Mouse (Mus musculus): ENCODE results near the gene Rbm20. TPM values are rescaled to one million over a fixed set of nuclear protein-coding genes. Genes with fewer than 3 reads are reported as not detected.

The Rbm20 gene
- total and polyA plus RNA-seq, 2 experiments from 2014 or later: 1.4 to 3.4 TPM

DNA sequence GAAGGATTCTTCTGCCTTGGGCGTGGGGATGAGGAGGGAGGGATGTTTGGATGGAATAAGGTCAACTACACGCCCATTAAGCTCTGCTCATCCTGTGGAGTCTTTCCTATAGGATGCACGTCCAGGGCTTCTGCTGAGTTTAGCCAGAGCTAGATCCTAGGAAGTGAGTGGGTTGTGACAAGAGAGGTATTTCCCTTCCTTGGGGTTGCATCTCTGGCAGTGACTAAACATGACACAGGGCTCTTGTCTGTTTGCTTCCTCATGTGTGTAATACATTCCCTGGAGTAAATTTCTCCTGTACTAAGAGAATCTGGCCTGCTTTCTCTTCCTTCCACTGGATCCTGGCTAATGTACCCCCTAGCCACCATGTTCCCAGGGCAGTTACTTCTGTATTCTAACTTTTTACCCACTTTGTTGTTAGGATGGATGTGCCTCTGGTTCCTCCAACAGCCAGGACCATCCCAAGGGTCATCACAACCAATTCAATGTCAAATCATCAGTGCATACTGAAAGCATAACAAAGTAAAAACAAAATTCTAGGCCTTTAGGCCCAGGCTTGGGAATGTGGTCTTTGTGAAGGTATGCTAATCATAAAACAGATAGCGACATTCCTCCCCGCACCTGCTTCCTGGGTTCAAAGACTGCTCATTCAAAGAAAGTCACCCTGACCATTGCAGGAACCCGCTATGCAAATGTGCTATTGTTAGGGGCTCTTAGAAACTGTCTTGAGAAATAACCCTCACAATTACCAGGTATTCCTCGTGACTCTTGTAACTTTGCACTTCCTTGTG, 87.8 kb downstream of the Rbm20 start:
- TF ChIP-seq CTCF (IDR thresholded peaks at IDR 0.05; ENCODE audit: low read depth): no peak
- H3K4me1 ChIP-seq (ENCODE audit: insufficient read depth): no peaks in the 10 kb centered on the region
- WGBS: 81% methylated on average over 7 of the region's 7 CpGs
- H3K27me3 ChIP-seq (ENCODE audit: insufficient read depth, low read length): no peaks in the 10 kb centered on the region
- no peak overlapping the region for H3K9ac ChIP-seq
- H3K9me3 ChIP-seq (ENCODE audit: low read length): no peaks in the 10 kb centered on the region
- H3K4me3 ChIP-seq (ENCODE audit: low read depth, low read length): no peak overlapping the region
- no peak overlapping the region for H3K27ac ChIP-seq (ENCODE audit: low read depth, low read length)
- H3K4me2 ChIP-seq (ENCODE audit: low read depth): no peak overlapping the region
- no peak for DNase-seq
- no peaks in the 10 kb centered on the region for H3K36me3 ChIP-seq (ENCODE audit: insufficient read depth)
- ATAC-seq: no peak

DNA sequence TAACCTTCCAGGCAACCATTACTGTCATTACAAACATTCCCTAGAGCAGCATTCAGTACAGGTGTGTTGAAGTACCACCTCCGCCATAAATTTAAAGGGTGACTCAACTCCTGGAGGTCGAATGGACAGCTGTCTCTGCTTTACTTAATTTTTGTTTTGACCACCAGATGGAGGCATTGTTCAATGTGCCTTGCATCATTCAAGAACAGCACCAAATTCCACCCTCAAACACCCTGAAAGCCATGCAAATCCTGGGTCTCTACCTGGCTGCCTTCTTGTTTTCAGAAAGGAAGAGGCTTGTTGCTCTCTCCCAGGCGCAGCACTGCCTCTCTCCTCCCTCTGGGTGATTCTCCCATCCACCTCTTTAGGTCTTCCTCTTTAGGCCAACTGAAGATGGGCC, 91.4 kb downstream of the Rbm20 start:
- Histone ChIP-seq H3K9me3 (ENCODE audit: low read length) (no peaks in the 10 kb centered on the region), H3K27ac (ENCODE audit: low read depth, low read length) (no peak overlapping the region), H3K27me3 (ENCODE audit: insufficient read depth, low read length) (no peaks in the 10 kb centered on the region), H3K4me1 (ENCODE audit: insufficient read depth) (no peaks in the 10 kb centered on the region), H3K4me2 (ENCODE audit: low read depth) (0 out of 2 replicates have a peak overlapping the region, but pooled peaks have one; percentile 21), H3K4me3 (ENCODE audit: low read depth, low read length) (no peak overlapping the region), H3K9ac (no peak overlapping the region), H3K36me3 (ENCODE audit: insufficient read depth) (no peaks in the 10 kb centered on the region)
- ATAC-seq (peak; percentile 63), DNase-seq (peak; percentile 74)
- TF ChIP-seq CTCF (IDR thresholded peaks at IDR 0.05; ENCODE audit: low read depth): peak; percentile 81
- 29% methylated on average over 3 of the region's 3 CpGs for WGBS

GRCm38 (mm10) chr19:53773937-53774640, 97.0 kb downstream of the Rbm20 start:
- DNase-seq (peak; percentile 49), ATAC-seq (0 out of 2 replicates have a peak, but pooled peaks have one; percentile 16)
- no peak overlapping the region for H3K4me2 ChIP-seq (ENCODE audit: low read depth)
- WGBS: 37% methylated on average over 11 of the region's 11 CpGs
- H3K36me3 ChIP-seq (ENCODE audit: insufficient read depth): no peaks in the 10 kb centered on the region
- H3K9ac ChIP-seq: no peak overlapping the region
- H3K27ac ChIP-seq (ENCODE audit: low read depth, low read length): no peak overlapping the region
- no peak overlapping the region for H3K4me3 ChIP-seq (ENCODE audit: low read depth, low read length)
- no peaks in the 10 kb centered on the region for H3K9me3 ChIP-seq (ENCODE audit: low read length)
- no peak for TF ChIP-seq CTCF (IDR thresholded peaks at IDR 0.05; ENCODE audit: low read depth)
- no peaks in the 10 kb centered on the region for H3K27me3 ChIP-seq (ENCODE audit: insufficient read depth, low read length)
- no peaks in the 10 kb centered on the region for H3K4me1 ChIP-seq (ENCODE audit: insufficient read depth)

DNA sequence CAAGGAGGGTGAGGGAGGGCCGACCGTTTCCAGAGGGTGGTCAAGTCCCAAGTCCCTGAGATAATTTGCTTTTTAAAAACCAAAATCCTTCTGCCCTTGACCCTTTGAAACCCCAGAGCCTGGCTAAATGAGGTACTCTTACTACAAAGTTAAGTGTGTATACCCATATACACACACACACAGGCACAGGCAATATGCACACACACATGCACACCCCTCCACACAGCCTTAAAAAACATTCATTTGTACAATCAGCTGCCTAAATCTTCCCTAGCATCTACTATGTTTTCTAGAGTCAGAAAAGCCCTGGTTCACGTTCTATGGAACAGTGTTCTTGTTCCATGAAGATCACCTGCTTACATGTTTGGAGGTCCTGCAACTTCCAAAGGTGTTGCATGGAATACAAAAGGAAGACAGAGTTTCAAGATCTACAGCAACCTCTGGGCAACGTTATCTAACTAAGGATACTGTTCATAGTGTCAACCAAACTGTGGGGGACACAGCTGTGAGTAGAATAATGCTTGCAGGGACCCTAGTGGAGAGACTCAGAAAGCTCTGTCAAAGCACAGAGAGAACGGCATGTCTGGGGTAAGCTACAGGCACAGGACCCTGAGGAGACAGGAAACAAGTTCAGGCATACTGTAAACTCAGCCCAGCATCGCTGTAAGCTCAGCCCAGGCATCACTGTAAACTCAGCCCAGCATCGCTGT, 97.7 kb downstream of the Rbm20 start:
- H3K4me3 ChIP-seq (ENCODE audit: low read depth, low read length): no peak overlapping the region
- no peak overlapping the region for H3K9ac ChIP-seq
- H3K27me3 ChIP-seq (ENCODE audit: insufficient read depth, low read length): no peaks in the 10 kb centered on the region
- ATAC-seq (no peak), DNase-seq (no peak)
- WGBS: 39% methylated on average over 6 of the region's 7 CpGs
- no peak overlapping the region for H3K4me2 ChIP-seq (ENCODE audit: low read depth)
- no peak overlapping the region for H3K27ac ChIP-seq (ENCODE audit: low read depth, low read length)
- H3K36me3 ChIP-seq (ENCODE audit: insufficient read depth): no peaks in the 10 kb centered on the region
- TF ChIP-seq CTCF (IDR thresholded peaks at IDR 0.05; ENCODE audit: low read depth): no peak
- H3K9me3 ChIP-seq (ENCODE audit: low read length): no peaks in the 10 kb centered on the region
- no peaks in the 10 kb centered on the region for H3K4me1 ChIP-seq (ENCODE audit: insufficient read depth)

DNA sequence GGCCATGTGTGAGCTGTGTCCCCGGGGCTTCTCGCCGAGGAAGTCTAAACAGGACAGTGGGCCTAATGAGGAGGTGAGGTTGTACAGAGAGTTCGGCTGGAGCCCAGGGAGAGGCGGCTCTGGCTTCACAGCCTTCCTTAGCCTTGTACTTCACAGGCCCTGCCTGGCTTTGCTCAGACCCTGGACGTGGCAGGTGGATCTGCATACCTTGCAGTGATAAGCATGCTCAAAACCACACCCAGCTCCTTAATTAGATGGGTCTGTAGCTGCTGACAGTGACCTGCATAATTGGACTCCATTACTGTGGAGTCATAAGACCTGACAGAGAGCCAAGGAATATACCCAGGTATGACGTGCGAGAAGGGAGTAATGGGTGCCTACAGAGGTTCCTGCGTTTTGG, 102.3 kb downstream of the Rbm20 start:
- Histone ChIP-seq H3K9ac (no peak overlapping the region), H3K4me3 (ENCODE audit: low read depth, low read length) (no peak overlapping the region), H3K4me1 (ENCODE audit: insufficient read depth) (no peaks in the 10 kb centered on the region), H3K4me2 (ENCODE audit: low read depth) (no peak overlapping the region), H3K27me3 (ENCODE audit: insufficient read depth, low read length) (no peaks in the 10 kb centered on the region), H3K36me3 (ENCODE audit: insufficient read depth) (no peaks in the 10 kb centered on the region), H3K9me3 (ENCODE audit: low read length) (no peaks in the 10 kb centered on the region), H3K27ac (ENCODE audit: low read depth, low read length) (no peak overlapping the region)
- 81% methylated on average over 9 of the region's 9 CpGs for WGBS
- no peak for TF ChIP-seq CTCF (IDR thresholded peaks at IDR 0.05; ENCODE audit: low read depth)
- ATAC-seq: no peak
- no peak for DNase-seq

- Histone ChIP-seq H3K9ac (no peak overlapping the region), H3K4me2 (ENCODE audit: low read depth) (no peak overlapping the region), H3K36me3 (ENCODE audit: insufficient read depth) (no peaks in the 10 kb centered on the region), H3K9me3 (ENCODE audit: low read length) (no peaks in the 10 kb centered on the region), H3K4me3 (ENCODE audit: low read depth, low read length) (no peak overlapping the region), H3K27me3 (ENCODE audit: insufficient read depth, low read length) (no peaks in the 10 kb centered on the region), H3K4me1 (ENCODE audit: insufficient read depth) (no peaks in the 10 kb centered on the region), H3K27ac (ENCODE audit: low read depth, low read length) (no peak overlapping the region)
- TF ChIP-seq CTCF (IDR thresholded peaks at IDR 0.05; ENCODE audit: low read depth): no peak
- no peak for DNase-seq
- ATAC-seq: no peak
- WGBS: 94% methylated on average over 4 of the region's 4 CpGs
Observed at GRCm38 (mm10) chr19:53779818-53780217, 102.7 kb downstream of the Rbm20 start.

Measured in forebrain, postnatal 0 days (tissue).